Mouse (Mus musculus) megakaryocyte, embryonic 14.5 days (primary cell): ENCODE measurements around the gene Tbkbp1. TPM values are rescaled to one million over a fixed set of nuclear protein-coding genes. Genes with fewer than 3 reads are reported as not detected.
A peak's percentile ranks its signal among the peaks of the same experiment; 100 is the strongest.
"Not testable (repeated sequence)": the region's sequence is repeated elsewhere in the genome, so short reads cannot be mapped to it uniquely, and the experiment has no call there.

Source experiments
- H3K27me3 ChIP-seq: replicated peaks from 2 replicates; pipeline ENCODE3; 2012; ENCODE audit warnings: inconsistent platforms
- H3K36me3 ChIP-seq: replicated peaks from 2 replicates; pipeline ENCODE3; 2012; ENCODE audit warnings: low read length, inconsistent platforms, mixed read lengths
- H3K4me1 ChIP-seq: 2 replicates; pipeline ENCODE4 v1.6.1; 2012; ENCODE audit warnings: inconsistent platforms
- H3K4me3 ChIP-seq: replicated peaks from 2 replicates; pipeline ENCODE3; 2012; ENCODE audit warnings: moderate library complexity, mild to moderate bottlenecking, inconsistent platforms
- H3K9me3 ChIP-seq: 2 replicates; pipeline ENCODE4 v1.6.1; 2012; ENCODE audit warnings: inconsistent platforms
- FLI1 ChIP-seq: IDR thresholded peaks from 2 replicates; pipeline ENCODE4 v1.6.1; 2012; ENCODE audit warnings: low read length, inconsistent platforms, mixed read lengths
- GATA1 ChIP-seq: IDR thresholded peaks from 3 replicates; pipeline ENCODE4 v1.6.1; 2012; ENCODE audit warnings: mixed read lengths, low read length, inconsistent platforms, borderline replicate concordance
- polyA plus RNA-seq: library from polyadenylated mRNA; stranded (reverse); fragments of >175 nt; gene quantifications from 2 replicates; pipeline ENCODE4 v1.2.3, GENCODE M21; 2012; ENCODE audit warnings: low replicate concordance; ENCODE audit not compliant: insufficient read depth

The Tbkbp1 gene
- polyA plus RNA-seq: 99.9 and 349 TPM in 2 replicates

DNA sequence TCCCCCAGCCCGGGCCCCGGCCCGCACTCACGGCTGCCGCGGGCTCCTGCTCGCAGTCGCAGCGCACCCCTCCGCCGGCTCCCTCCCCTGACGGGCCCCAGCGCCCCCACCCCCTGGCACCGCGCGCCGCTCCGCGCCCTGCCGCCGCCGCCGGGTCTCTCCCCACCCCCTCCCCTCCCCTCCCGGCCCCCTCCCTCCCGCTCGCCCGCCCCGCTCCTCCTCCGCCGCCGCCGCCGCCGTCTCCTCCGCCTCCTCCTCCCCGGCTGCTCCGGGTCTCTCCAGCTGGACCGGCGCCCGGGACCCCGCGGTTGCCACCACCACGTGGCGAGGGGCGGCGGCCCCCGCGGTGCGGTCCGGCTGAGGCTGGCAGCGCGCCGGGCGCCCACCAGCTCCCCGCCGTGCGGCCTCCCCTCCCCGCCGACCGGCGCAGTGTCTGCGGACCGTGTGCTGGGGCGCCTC lies at the start of gene Tbkbp1:
Gene Tbkbp1 (minus strand): TSS at position 153 of the 459 bp plus-strand sequence.
- peaks cover 64% of the 10 kb centered on the region for H3K4me1 ChIP-seq
- peak within 1 kb of the TSS; percentile 98 for H3K4me3 ChIP-seq
- H3K36me3 ChIP-seq: peaks cover 53% of the 10 kb centered on the region
- peaks cover 7% of the 10 kb centered on the region for H3K27me3 ChIP-seq
- H3K9me3 ChIP-seq: no peaks in the 10 kb centered on the region
- no peak for TF ChIP-seq FLI1
- TF ChIP-seq GATA1: no peak

DNA sequence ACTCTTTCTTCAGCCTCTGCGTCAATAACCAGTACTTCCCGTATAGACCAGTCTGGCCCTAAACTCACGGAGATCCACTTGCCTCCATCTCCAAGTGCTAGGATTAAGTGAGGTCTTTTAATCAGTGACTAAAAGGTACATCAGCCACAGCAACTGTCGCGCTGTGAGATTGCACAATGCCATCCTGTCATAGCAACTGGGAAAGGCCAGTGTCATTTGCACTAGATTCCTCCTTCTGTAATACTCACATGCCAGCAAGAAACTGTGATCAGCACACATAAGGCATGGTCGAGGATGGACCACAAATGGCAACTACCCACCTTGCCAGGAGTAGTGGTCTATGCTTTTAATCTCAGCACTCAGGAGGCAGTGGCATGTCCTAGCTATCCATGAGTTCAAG lies 48.2 kb upstream of the Tbkbp1 start:
- H3K9me3 ChIP-seq: peaks cover 3% of the 10 kb centered on the region; the same call in 1 of the 2 replicates
- peaks cover 8% of the 10 kb centered on the region for H3K36me3 ChIP-seq
- peaks cover 2% of the 10 kb centered on the region for H3K27me3 ChIP-seq
- H3K4me1 ChIP-seq: peaks cover 4% of the 10 kb centered on the region
- no peak overlapping the region for H3K4me3 ChIP-seq
- TF ChIP-seq FLI1 (no peak), GATA1 (no peak)

DNA sequence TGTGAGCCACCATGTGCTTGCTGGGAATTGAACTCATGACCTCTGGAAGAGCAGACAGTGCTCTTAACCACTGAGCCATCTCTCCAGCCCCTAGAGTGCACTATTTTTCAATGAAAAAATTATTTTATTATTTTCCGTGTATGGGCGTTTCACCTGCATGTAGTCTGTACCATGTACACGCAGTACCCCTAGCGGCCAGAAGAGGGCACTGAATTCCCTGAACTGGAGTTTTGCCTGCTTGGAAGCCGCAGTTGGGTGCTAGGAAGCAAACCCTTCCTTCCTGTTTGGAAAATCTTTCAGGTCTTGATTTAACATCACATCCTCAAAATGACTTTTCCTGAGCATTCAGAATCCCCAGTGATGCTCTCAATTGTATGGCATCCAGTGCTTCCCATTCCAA lies 47.3 kb upstream of the Tbkbp1 start:
- H3K36me3 ChIP-seq: peaks cover 5% of the 10 kb centered on the region
- peaks cover 4% of the 10 kb centered on the region for H3K4me1 ChIP-seq
- TF ChIP-seq FLI1: no peak
- TF ChIP-seq GATA1: no peak

DNA sequence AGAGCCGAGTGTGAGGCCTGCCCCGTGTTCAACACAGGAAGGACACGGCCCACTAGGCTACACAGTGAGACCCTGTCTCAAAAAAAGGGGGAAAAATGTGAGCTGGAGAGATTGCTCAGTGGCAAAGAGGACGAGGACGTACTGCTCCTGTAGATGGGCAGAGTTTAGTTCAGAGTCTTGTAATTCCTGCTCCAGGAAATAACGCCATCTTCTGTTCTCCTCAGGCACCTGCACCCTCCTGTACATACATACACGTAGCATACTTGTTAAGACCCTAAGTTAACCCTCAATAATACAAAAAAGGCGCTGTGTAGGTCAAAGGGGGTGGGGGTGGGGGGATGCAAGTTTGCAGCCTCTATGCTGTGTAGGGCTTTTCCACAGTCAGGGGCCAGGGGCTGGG lies 45.7 kb upstream of the Tbkbp1 start:
- peaks cover 3% of the 10 kb centered on the region; the same call in 1 of the 2 replicates for H3K9me3 ChIP-seq
- H3K36me3 ChIP-seq: no peaks in the 10 kb centered on the region
- H3K4me1 ChIP-seq: peaks cover 9% of the 10 kb centered on the region
- H3K4me3 ChIP-seq: no peak overlapping the region
- TF ChIP-seq FLI1 (no peak), GATA1 (no peak)
- peaks cover 2% of the 10 kb centered on the region for H3K27me3 ChIP-seq

More for the DNA sequence above, 47.3 kb upstream of the Tbkbp1 start:
- Histone ChIP-seq H3K27me3 (peaks cover 2% of the 10 kb centered on the region), H3K9me3 (peaks cover 3% of the 10 kb centered on the region; the same call in 1 of the 2 replicates), H3K4me3 (no peak overlapping the region)

DNA sequence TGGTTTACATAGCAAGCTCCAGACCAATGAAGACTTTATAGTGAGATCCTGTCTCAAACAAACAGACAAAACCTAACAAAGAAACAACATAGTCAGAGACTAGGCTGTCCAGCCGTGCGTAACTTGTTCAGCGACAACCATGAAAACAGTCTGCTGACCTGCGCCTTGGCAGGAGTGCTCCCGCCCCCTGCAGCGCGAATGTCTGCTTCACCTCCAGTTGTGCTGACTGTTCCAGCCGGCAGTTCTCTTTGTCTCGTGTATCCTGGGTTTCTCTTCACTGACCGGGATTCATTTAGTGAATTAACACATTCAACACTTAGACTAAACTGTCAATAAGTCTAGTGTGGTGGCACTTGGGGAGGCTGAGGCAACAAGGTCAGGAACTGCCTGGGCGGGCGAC lies 45.2 kb upstream of the Tbkbp1 start:
- Histone ChIP-seq H3K4me3 (no peak overlapping the region), H3K9me3 (peaks cover 3% of the 10 kb centered on the region; the same call in 1 of the 2 replicates), H3K36me3 (peaks cover 1% of the 10 kb centered on the region), H3K4me1 (peaks cover 12% of the 10 kb centered on the region), H3K27me3 (peaks cover 2% of the 10 kb centered on the region)
- TF ChIP-seq GATA1: no peak
- no peak for TF ChIP-seq FLI1

DNA sequence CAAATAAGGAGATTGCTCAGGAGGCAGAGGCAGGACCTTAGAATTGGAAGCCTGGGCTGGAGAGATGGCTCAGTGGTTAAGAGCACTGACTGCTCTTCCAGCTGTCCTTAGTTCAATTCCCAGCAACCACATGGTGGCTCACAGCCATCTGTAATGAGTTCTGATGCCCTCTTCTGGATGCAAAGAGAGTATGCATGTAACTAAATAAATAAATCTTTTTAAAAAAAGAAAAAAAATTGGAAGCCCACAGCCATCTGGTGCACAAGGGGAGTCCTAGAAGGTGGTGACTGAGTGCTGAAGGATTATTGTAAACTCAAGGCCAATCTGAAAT lies 41.3 kb upstream of the Tbkbp1 start:
- no peak overlapping the region for H3K4me3 ChIP-seq
- peaks cover 2% of the 10 kb centered on the region for H3K27me3 ChIP-seq
- peaks cover 35% of the 10 kb centered on the region for H3K4me1 ChIP-seq
- H3K36me3 ChIP-seq: peaks cover 4% of the 10 kb centered on the region
- no peaks in the 10 kb centered on the region for H3K9me3 ChIP-seq
- no peak for TF ChIP-seq GATA1
- no peak for TF ChIP-seq FLI1

DNA sequence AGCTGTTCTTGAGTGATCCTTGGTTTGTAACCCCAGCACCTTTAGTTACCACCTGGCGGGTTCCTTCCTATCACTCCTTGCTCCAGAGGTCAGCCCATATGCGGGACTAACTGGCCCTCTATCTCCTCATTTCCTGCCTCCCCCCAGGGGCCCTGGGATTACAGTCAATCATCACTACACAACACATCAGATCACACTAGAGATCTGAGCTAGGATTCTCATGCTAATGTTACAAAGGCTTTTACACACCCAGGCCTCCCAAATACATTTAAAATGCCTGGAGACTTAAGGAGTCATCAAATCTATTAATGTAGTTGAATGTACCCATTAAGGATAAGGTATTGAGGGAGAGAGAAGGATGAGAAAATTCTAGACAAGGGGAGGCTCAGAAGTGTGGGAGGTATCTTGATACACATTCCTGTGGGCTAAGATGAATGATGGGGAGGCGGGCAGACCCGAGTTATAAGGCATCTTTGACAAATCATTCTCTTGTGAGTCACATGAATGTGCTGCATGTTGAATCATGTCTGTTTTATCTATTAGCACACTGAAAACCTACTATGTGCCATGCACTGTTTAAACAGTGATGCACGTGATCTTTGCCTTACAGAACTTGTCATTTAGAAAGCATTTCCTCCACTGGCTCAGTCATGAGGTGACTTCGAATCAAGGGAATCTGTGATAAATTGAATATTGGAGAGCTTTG lies 40.8 kb upstream of the Tbkbp1 start:
- Histone ChIP-seq H3K4me1 (peaks cover 35% of the 10 kb centered on the region), H3K36me3 (peaks cover 4% of the 10 kb centered on the region), H3K27me3 (peaks cover 2% of the 10 kb centered on the region), H3K4me3 (no peak overlapping the region), H3K9me3 (no peaks in the 10 kb centered on the region)
- TF ChIP-seq GATA1: no peak
- no peak for TF ChIP-seq FLI1

DNA sequence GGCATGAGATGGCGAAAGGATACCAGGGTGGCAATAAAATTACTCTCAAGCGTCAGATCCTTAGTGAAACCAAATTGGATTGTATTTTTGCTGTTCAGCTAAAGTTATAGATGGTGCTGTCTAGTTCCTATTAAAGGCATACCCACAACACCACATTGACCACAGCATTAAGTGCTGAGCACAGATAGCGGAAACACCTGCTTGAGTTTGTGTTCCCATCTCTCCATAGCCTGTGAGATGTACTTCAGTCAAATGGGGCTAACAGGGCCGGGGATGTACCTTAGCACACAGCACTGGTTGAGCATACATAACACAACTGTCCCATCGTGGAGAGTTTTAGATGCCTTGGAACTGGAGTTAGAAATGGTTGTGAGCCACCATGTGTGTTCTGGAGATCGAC lies 39.7 kb upstream of the Tbkbp1 start:
- Histone ChIP-seq H3K4me1 (peaks cover 44% of the 10 kb centered on the region), H3K4me3 (no peak overlapping the region), H3K9me3 (no peaks in the 10 kb centered on the region), H3K36me3 (peaks cover 10% of the 10 kb centered on the region), H3K27me3 (no peaks in the 10 kb centered on the region)
- TF ChIP-seq GATA1: no peak
- no peak for TF ChIP-seq FLI1

DNA sequence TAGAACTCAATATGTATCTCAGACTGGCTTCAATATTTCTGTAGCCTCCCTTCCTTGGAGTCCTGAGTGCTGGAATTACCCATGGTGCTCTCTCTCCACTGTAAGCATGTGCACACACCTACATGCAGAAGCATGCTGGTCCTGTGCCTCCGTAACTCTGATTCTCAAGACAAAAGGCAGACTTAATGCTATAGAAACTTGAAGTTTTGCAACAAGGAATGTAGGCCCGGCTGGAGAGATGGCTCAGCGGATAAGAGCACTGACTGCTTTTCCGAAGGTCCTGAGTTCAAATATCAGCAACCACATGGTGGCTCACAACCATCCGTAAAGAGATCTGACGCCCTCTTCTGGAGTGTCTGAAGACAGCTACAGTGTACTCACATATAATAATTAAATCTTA lies 38.4 kb upstream of the Tbkbp1 start:
- not testable (repeated sequence) for H3K4me3 ChIP-seq, H3K9me3 ChIP-seq, H3K27me3 ChIP-seq
- peaks cover 22% of the 10 kb centered on the region for H3K36me3 ChIP-seq
- H3K4me1 ChIP-seq: peaks cover 56% of the 10 kb centered on the region

DNA sequence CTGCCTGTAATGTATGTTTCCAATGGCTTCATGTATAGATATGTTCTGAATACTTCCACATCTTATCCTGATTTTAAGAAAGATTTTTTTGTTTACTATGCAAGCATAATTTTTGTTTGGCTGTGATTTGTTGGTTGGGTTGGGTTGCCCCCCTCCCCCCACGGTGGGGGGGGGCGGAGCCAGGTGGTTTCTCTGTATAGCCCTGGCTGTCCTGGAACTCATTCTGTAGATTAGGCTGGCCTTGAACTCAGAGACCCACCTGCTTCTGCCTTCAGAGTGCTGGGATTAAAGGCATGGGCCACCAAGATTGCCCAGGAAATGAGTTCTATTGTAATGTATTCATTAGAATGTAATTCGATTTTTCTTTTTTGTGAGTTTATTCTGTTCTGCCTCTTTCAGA lies 37.9 kb upstream of the Tbkbp1 start:
- Histone ChIP-seq H3K9me3 (no peaks in the 10 kb centered on the region), H3K4me3 (peak overlapping the region; percentile 98), H3K36me3 (peaks cover 26% of the 10 kb centered on the region), H3K27me3 (no peaks in the 10 kb centered on the region), H3K4me1 (peaks cover 60% of the 10 kb centered on the region)
- no peak for TF ChIP-seq FLI1
- TF ChIP-seq GATA1: no peak

DNA sequence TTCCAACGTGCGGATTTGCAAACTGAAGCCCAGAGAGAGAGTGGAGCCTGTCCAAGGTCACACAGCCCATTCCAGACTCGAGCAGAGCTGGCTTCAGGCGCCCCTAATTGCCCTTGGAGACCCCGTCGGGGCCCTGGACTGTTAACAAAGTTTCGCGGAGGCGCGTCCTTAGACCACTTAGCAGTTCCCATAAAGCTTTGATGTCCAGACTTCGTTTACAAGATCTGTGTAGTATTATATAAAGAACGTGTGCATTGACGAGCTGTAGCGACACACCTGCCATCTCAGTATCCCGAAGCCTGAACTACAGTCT lies 37.3 kb upstream of the Tbkbp1 start:
- Histone ChIP-seq H3K4me1 (peaks cover 63% of the 10 kb centered on the region), H3K36me3 (peaks cover 32% of the 10 kb centered on the region), H3K4me3 (peak overlapping the region; percentile 98), H3K9me3 (no peaks in the 10 kb centered on the region), H3K27me3 (no peaks in the 10 kb centered on the region)
- TF ChIP-seq FLI1 (no peak), GATA1 (no peak)
